Mouse (Mus musculus): ENCODE data around the gene Kcnq1. TPM values are rescaled to one million over a fixed set of nuclear protein-coding genes. Genes with fewer than 3 reads are reported as not detected.

Gene Kcnq1
- total RNA-seq, 1 experiment = 0.22 TPM

GRCm38 (mm10) chr7:143388783-143389695, 282.9 kb downstream of the Kcnq1 start:
- TF ChIP-seq HCFC1 (IDR thresholded peaks at IDR 0.05; ENCODE audit: borderline replicate concordance, insufficient read depth, low read length) (no peak), ZC3H11A (IDR thresholded peaks at IDR 0.05; ENCODE audit: borderline replicate concordance, low read depth, low read length) (no peak), MAFK (IDR thresholded peaks at IDR 0.05; ENCODE audit: insufficient read depth, low read depth, low read length) (no peak), ZNF384 (IDR thresholded peaks at IDR 0.05; ENCODE audit: low read depth, low read length) (no peak), CHD2 (IDR thresholded peaks at IDR 0.05; ENCODE audit: low read depth, low read length) (no peak)
- in situ Hi-C loops (cut with MboI; ENCODE audit: low sequenced_read_pairs in 2 of 2, unreplicated experiment in 2 of 2) = no loop called here
- no peaks in the 10 kb centered on the region for H3K36me3 ChIP-seq (ENCODE audit: control insufficient read depth, insufficient read depth, low read length, poor library complexity, severe bottlenecking)
- H3K27ac ChIP-seq (ENCODE audit: insufficient read depth, low read depth, low read length, poor library complexity, severe bottlenecking) = no peak overlapping the region
- H3K9me3 ChIP-seq (ENCODE audit: control insufficient read depth, insufficient read depth, low read depth, low read length) = no peaks in the 10 kb centered on the region
- DNase-seq (ENCODE audit: low read depth, low spot score) = no peak
- peak overlapping the region in 1 of 2 experiments; percentile 53; a peak in 2 of 4 replicates for H3K4me3 ChIP-seq (ENCODE audit: insufficient read depth in 1 of 2, low read depth in 1 of 2, low read length in 2 of 2, poor library complexity in 1 of 2, severe bottlenecking in 1 of 2)
- H3K9ac ChIP-seq (ENCODE audit: insufficient read depth, low read depth, low read length, poor library complexity, severe bottlenecking) = no peak overlapping the region
- H3K4me1 ChIP-seq (ENCODE audit: control insufficient read depth in 2 of 2, insufficient read depth in 2 of 2, low read length in 2 of 2, poor library complexity in 1 of 2) = peaks cover 0 to 2% of the 10 kb centered on the region in 2 experiments; a peak in 2 of 4 replicates

DNA sequence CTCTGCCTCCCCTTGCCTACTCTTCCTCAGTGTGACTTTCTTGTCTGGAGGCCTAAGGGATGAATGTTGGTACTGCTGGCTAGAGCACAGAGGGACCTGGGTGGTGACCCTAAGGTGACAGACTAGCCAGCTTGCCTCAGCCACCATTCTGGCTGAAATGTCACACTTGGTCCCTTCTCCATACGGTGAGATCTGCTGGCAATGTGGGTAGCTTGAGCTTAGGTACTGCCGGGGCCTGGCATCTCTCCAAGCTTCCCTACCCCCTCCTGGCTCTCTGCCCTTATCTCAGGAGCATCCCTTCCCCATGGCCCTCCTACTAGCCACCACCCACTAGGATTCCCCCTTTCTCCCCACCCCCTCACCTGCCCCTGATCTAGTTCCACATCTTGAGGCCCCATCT, 283.7 kb downstream of the Kcnq1 start:
- H3K4me1 ChIP-seq (ENCODE audit: control insufficient read depth in 2 of 2, insufficient read depth in 2 of 2, low read length in 2 of 2, poor library complexity in 1 of 2) = peaks cover 0 to 2% of the 10 kb centered on the region in 2 experiments; a peak in 2 of 4 replicates
- no peak for TF ChIP-seq ZNF384 (IDR thresholded peaks at IDR 0.05; ENCODE audit: low read depth, low read length)
- no peak for TF ChIP-seq HCFC1 (IDR thresholded peaks at IDR 0.05; ENCODE audit: borderline replicate concordance, insufficient read depth, low read length)
- TF ChIP-seq ZC3H11A (IDR thresholded peaks at IDR 0.05; ENCODE audit: borderline replicate concordance, low read depth, low read length) = no peak
- TF ChIP-seq CHD2 (IDR thresholded peaks at IDR 0.05; ENCODE audit: low read depth, low read length) = no peak
- TF ChIP-seq MAFK (IDR thresholded peaks at IDR 0.05; ENCODE audit: insufficient read depth, low read depth, low read length) = no peak
- no peak overlapping the region for H3K27ac ChIP-seq (ENCODE audit: insufficient read depth, low read depth, low read length, poor library complexity, severe bottlenecking)
- DNase-seq (ENCODE audit: low read depth, low spot score) = no peak
- H3K9ac ChIP-seq (ENCODE audit: insufficient read depth, low read depth, low read length, poor library complexity, severe bottlenecking) = no peak overlapping the region
- in situ Hi-C loops (cut with MboI; ENCODE audit: low sequenced_read_pairs in 2 of 2, unreplicated experiment in 2 of 2) = no loop called here
- no peak overlapping the region for H3K4me3 ChIP-seq (ENCODE audit: insufficient read depth in 1 of 2, low read depth in 1 of 2, low read length in 2 of 2, poor library complexity in 1 of 2, severe bottlenecking in 1 of 2)
- H3K36me3 ChIP-seq (ENCODE audit: control insufficient read depth, insufficient read depth, low read length, poor library complexity, severe bottlenecking) = no peaks in the 10 kb centered on the region
- H3K9me3 ChIP-seq (ENCODE audit: control insufficient read depth, insufficient read depth, low read depth, low read length) = no peaks in the 10 kb centered on the region

DNA sequence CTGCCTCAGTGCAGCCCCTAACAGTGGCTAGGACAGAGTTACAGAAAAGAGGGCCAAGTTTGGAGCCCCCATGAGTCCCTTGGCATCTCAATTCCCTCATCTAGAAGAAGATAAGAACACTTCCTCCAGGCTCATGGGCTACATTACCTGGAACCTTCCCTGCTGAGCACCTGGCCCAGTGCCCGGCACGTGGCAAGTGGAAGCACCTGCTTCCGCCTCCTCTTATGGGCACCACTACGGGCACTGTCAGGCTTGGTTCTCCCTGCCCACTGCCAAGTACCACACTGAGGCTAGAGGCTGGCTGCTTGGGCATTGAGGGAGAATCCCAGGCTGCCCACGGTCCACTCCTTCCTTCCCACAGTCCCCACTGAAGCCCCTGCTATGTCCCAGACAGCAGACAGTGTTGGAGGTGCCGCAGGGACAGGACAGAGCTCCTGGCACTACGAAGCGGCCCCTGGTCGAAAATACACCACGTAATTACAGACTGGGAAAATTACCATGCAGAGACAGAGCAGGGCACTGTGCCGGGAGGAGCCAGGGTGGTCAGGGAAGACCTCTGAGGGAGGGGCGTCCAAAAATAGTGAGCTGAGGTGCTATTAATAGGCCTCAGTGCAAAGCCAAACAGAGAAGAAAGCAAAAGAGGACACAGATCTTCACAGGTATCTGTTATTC, 284.3 kb downstream of the Kcnq1 start:
- Histone ChIP-seq H3K9me3 (ENCODE audit: control insufficient read depth, insufficient read depth, low read depth, low read length) (no peaks in the 10 kb centered on the region), H3K4me1 (ENCODE audit: control insufficient read depth in 2 of 2, insufficient read depth in 2 of 2, low read length in 2 of 2, poor library complexity in 1 of 2) (peaks cover 0 to 2% of the 10 kb centered on the region in 2 experiments; a peak in 2 of 4 replicates), H3K9ac (ENCODE audit: insufficient read depth, low read depth, low read length, poor library complexity, severe bottlenecking) (no peak overlapping the region), H3K27ac (ENCODE audit: insufficient read depth, low read depth, low read length, poor library complexity, severe bottlenecking) (no peak overlapping the region), H3K36me3 (ENCODE audit: control insufficient read depth, insufficient read depth, low read length, poor library complexity, severe bottlenecking) (no peaks in the 10 kb centered on the region), H3K4me3 (ENCODE audit: insufficient read depth in 1 of 2, low read depth in 1 of 2, low read length in 2 of 2, poor library complexity in 1 of 2, severe bottlenecking in 1 of 2) (no peak overlapping the region)
- in situ Hi-C loops (cut with MboI; ENCODE audit: low sequenced_read_pairs in 2 of 2, unreplicated experiment in 2 of 2) = no loop called here
- no peak for TF ChIP-seq ZC3H11A (IDR thresholded peaks at IDR 0.05; ENCODE audit: borderline replicate concordance, low read depth, low read length)
- no peak for TF ChIP-seq HCFC1 (IDR thresholded peaks at IDR 0.05; ENCODE audit: borderline replicate concordance, insufficient read depth, low read length)
- no peak for TF ChIP-seq MAFK (IDR thresholded peaks at IDR 0.05; ENCODE audit: insufficient read depth, low read depth, low read length)
- no peak for TF ChIP-seq CHD2 (IDR thresholded peaks at IDR 0.05; ENCODE audit: low read depth, low read length)
- no peak for TF ChIP-seq ZNF384 (IDR thresholded peaks at IDR 0.05; ENCODE audit: low read depth, low read length)
- DNase-seq (ENCODE audit: low read depth, low spot score) = no peak

GRCm38 (mm10) chr7:143395113-143395563, 289.0 kb downstream of the Kcnq1 start:
- Histone ChIP-seq H3K4me3 (ENCODE audit: insufficient read depth in 1 of 2, low read depth in 1 of 2, low read length in 2 of 2, poor library complexity in 1 of 2, severe bottlenecking in 1 of 2) (no peak overlapping the region), H3K27ac (ENCODE audit: insufficient read depth, low read depth, low read length, poor library complexity, severe bottlenecking) (no peak overlapping the region), H3K4me1 (ENCODE audit: control insufficient read depth in 2 of 2, insufficient read depth in 2 of 2, low read length in 2 of 2, poor library complexity in 1 of 2) (no peaks in the 10 kb centered on the region), H3K9me3 (ENCODE audit: control insufficient read depth, insufficient read depth, low read depth, low read length) (no peaks in the 10 kb centered on the region), H3K36me3 (ENCODE audit: control insufficient read depth, insufficient read depth, low read length, poor library complexity, severe bottlenecking) (no peaks in the 10 kb centered on the region), H3K9ac (ENCODE audit: insufficient read depth, low read depth, low read length, poor library complexity, severe bottlenecking) (no peak overlapping the region)
- DNase-seq (ENCODE audit: low read depth, low spot score) = no peak
- TF ChIP-seq MAFK (IDR thresholded peaks at IDR 0.05; ENCODE audit: insufficient read depth, low read depth, low read length) (no peak), CHD2 (IDR thresholded peaks at IDR 0.05; ENCODE audit: low read depth, low read length) (no peak), ZNF384 (IDR thresholded peaks at IDR 0.05; ENCODE audit: low read depth, low read length) (no peak), ZC3H11A (IDR thresholded peaks at IDR 0.05; ENCODE audit: borderline replicate concordance, low read depth, low read length) (no peak), HCFC1 (IDR thresholded peaks at IDR 0.05; ENCODE audit: borderline replicate concordance, insufficient read depth, low read length) (no peak)
- in situ Hi-C loops (cut with MboI; ENCODE audit: low sequenced_read_pairs in 2 of 2, unreplicated experiment in 2 of 2) = no loop called here

All from ES-E14 (cell line).